Mouse (Mus musculus) spleen, postnatal 36 days (tissue): ENCODE results near the gene Vamp5.

Source experiments
- DNase-seq, 2 experiments: peaks; one replicate each; pipeline ENCODE4 v3.0.0; 2022; ENCODE audit warnings: low spot score in 2 of 2, mixed read lengths in 1 of 2

Vamp5 gene

GRCm38 (mm10) chr6:72389941-72390771, 9.9 kb upstream of the Vamp5 start, which contains the start of gene Vamp8:
Gene Vamp8 (minus strand): TSS chr6:72390703.
- peak; percentile 76 for DNase-seq

- DNase-seq: peak; percentile 76 to 82
These were observed 9.2 kb upstream of the Vamp5 start for GRCm38 (mm10) chr6:72389471-72389940.

- DNase-seq: no peak
These were observed 8.6 kb upstream of the Vamp5 start for GRCm38 (mm10) chr6:72388791-72389329.

GRCm38 (mm10) chr6:72388266-72388665, 8.0 kb upstream of the Vamp5 start:
- DNase-seq: no peak

GRCm38 (mm10) chr6:72387816-72388215, 7.5 kb upstream of the Vamp5 start:
- DNase-seq: no peak

- DNase-seq: no peak
These were observed 6.3 kb upstream of the Vamp5 start for GRCm38 (mm10) chr6:72386561-72386960.

GRCm38 (mm10) chr6:72385258-72385657, 5.0 kb upstream of the Vamp5 start:
- no peak for DNase-seq

- peak in 1 of 2 experiments; percentile 44 for DNase-seq
These were observed 3.7 kb upstream of the Vamp5 start for GRCm38 (mm10) chr6:72383952-72384351.

GRCm38 (mm10) chr6:72383142-72383820, 3.0 kb upstream of the Vamp5 start:
- no peak for DNase-seq

GRCm38 (mm10) chr6:72382494-72382893, 2.2 kb upstream of the Vamp5 start:
- DNase-seq: no peak

GRCm38 (mm10) chr6:72379377-72380130, 714 bp downstream of the Vamp5 start:
- no peak for DNase-seq

GRCm38 (mm10) chr6:72378510-72379234, 1.6 kb downstream of the Vamp5 start:
- DNase-seq: no peak

- DNase-seq: peak; percentile 40 to 52
These were observed 5.3 kb downstream of the Vamp5 start for GRCm38 (mm10) chr6:72374820-72375563.

- no peak for DNase-seq
These were observed 6.1 kb downstream of the Vamp5 start for GRCm38 (mm10) chr6:72374206-72374605.

- no peak for DNase-seq
These were observed 7.1 kb downstream of the Vamp5 start for GRCm38 (mm10) chr6:72373184-72373583.

- no peak for DNase-seq
These were observed 8.7 kb downstream of the Vamp5 start for GRCm38 (mm10) chr6:72371571-72371970.

- DNase-seq: no peak
These were observed 9.1 kb downstream of the Vamp5 start for GRCm38 (mm10) chr6:72371147-72371546.

- no peak for DNase-seq
These were observed 10.2 kb downstream of the Vamp5 start for GRCm38 (mm10) chr6:72370091-72370490.

- no peak for DNase-seq
These were observed 10.7 kb downstream of the Vamp5 start for GRCm38 (mm10) chr6:72369557-72369956.

GRCm38 (mm10) chr6:72367460-72367974, 12.8 kb downstream of the Vamp5 start:
- no peak for DNase-seq
